In genomic region chr8:99650587-99651301, GRCm38 (mm10) we compare ENCODE assay signal across 14 mouse cellular contexts.
"Had no signal": no experiment of that assay in that cellular context is flagged by ENCODE, and none has a peak within 500 bp of the region (broad histone marks: within the 10 kb centered on the region; RNA-seq: fewer than 3 reads in every experiment).

No protein-coding gene starts in this region.

- ATAC-seq: intestine, postnatal 0 days; midbrain, embryonic 16.5 days had no signal

- H3K4me1 ChIP-seq: midbrain, embryonic 12.5 days; neural tube, embryonic 13.5 days had no signal

- H3K4me3 ChIP-seq: midbrain, embryonic 12.5 days; neural tube, embryonic 13.5 days had no signal

- H3K9ac ChIP-seq: liver, embryonic 14.5 days; midbrain, embryonic 12.5 days; neural tube, embryonic 13.5 days had no signal

- H3K27me3 ChIP-seq: midbrain, embryonic 12.5 days; neural tube, embryonic 13.5 days had no signal

- H3K36me3 ChIP-seq: midbrain, embryonic 12.5 days; neural tube, embryonic 13.5 days had no signal

- H3K27ac ChIP-seq: liver, embryonic 14.5 days; midbrain, embryonic 12.5 days; neural tube, embryonic 13.5 days had no signal

- H3K4me2 ChIP-seq: midbrain, embryonic 12.5 days; neural tube, embryonic 13.5 days had no signal

- H3K9me3 ChIP-seq: midbrain, embryonic 12.5 days; neural tube, embryonic 13.5 days had no signal

- DNase-seq: kidney, adult 8-10 months; kidney, postnatal 25 days; layer of hippocampus, postnatal 36 days; lung, adult 18-20 months; retina, postnatal 1 day; right cerebral cortex, postnatal 4 days; spleen, adult 18-20 months; thymus, adult 2 months; thymus, postnatal 25 days had no signal
